Mouse (Mus musculus) stomach, adult 2 months (tissue): ENCODE data around the gene Olfr907. TPM values are rescaled to one million over a fixed set of nuclear protein-coding genes. Genes with fewer than 3 reads are reported as not detected.

Source experiments
- polyA plus RNA-seq: library from polyadenylated mRNA; depleted of rRNA; stranded (reverse); fragments of >200 nt; gene quantifications from 2 replicates; pipeline ENCODE4 v1.2.3, GENCODE M21; 2012; rRNA removed

Olfr907 gene
- polyA plus RNA-seq = not detected in 2 replicates

DNA sequence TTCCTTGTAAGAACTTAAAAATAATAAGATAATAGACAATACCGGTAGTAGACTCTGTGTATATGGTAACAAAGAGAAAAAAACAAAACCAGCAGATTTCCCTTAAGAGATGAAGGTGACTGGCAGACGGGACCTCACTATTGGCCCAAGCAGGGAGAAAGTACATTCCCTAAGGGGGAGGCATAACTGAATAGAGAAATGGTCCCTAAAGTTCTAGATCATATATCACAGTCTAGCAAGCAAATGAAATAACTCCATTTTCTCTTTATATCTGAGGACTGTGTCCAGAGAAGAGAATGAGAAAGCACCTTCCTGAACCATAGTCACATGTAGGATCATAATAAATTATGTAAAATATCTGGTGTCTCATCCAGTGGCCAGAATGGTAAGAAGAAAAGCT, at the start of gene Olfr907:
TSS of gene Olfr907 (plus strand) at position 301 of the 400 bp plus-strand sequence.

DNA sequence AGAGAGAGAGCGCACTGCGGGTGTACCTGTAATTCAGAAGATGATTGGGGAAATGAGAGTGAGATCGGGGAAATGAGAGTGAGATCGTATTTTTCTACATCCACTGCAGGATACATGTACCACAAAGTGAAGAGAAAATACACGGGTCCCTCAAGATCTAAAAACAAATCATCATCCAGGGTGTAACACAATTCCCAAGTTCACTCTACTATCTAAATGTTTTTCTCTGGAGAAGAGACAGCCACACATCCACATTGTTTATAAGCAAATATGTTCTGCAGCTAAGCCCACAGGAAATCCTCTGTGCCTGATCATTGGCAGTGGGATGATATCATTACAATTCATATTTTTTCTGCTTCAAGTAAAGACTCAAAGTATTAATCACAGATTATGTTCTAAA, 48.2 kb upstream of the Olfr907 start, which contains the start of gene Olfr902:
TSS of gene Olfr902 (plus strand) at position 301 of the 400 bp plus-strand sequence.

DNA sequence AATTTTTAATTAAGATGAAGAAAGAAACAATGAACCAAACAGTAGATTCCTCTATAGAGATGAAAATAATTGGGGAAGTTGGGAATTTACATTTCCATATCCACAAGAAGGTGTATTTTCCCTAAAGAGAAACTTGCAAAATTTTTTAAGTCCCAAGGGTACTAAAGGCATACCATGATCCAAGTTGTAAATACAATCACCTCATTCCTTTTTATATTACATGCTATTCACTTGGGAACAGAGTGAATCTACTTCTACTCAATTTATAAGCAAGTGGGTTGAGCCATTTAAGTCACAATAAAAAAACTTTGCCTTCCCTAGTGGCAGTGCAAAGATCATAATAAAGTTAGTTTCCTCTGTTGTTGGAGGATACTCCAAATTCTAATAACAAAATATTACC, 32.8 kb upstream of the Olfr907 start, which contains the start of gene Olfr904:
TSS of gene Olfr904 (plus strand) at position 301 of the 400 bp plus-strand sequence.

DNA sequence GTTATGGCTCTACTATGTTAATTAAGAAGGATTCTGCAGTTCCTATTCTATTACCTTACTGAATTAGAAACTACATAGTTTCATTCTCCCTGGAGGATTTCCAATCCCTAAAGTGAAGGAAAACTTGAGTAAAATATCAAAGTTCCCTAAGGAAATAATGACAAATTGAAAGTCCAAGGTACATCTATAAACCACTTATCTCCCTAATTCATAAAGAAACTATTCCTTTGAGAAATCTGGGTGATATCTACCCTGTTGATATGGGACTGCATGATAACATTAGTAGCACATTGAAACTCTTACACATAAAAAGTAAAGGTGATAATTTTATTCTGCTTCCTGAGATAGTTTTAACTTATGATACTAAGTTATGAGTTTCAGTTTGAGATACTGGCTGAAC, 24.8 kb upstream of the Olfr907 start, which contains the start of gene Olfr905:
TSS of gene Olfr905 (plus strand) at position 301 of the 400 bp plus-strand sequence.

DNA sequence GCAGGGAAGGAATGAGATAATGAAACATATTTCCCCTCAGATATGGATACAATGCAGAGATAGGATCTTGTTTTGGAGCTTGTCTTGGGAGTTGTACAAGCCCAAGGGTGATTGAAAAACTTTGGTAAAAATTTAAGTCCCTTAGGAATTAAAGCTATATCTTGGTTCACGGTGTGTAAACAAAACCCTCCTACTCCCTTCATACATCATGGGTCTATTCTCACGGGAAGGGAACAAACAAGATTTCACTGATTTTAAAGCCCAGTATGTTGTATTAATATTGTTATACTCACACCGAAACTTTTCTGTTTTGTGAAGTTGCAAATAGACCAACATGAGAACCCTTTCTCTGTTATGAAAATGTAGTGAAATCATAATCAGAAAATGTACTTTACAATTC, 8.8 kb upstream of the Olfr907 start, which contains the start of gene Olfr906:
TSS of gene Olfr906 (plus strand) at position 301 of the 400 bp plus-strand sequence.

DNA sequence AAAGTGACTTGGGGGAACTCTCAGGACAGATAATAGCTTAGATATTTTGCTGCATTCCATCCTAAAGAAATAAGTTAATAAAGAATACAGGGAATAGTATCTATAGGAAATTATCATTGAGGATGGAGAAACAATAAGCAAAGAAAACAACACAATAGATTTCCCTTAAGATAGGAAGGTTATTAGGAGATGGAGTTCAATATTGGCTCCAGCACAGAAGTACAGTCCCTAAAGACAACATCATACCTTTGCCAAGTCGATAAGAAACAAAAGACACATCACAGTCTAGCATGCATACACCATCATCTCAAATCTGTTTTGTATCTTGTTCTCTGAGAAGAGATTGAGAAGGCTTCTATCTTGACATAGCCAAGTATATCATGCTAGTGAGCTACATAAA, 25.7 kb downstream of the Olfr907 start, which contains the start of gene Olfr911-ps1:
TSS of gene Olfr911-ps1 (plus strand) at position 301 of the 400 bp plus-strand sequence.

DNA sequence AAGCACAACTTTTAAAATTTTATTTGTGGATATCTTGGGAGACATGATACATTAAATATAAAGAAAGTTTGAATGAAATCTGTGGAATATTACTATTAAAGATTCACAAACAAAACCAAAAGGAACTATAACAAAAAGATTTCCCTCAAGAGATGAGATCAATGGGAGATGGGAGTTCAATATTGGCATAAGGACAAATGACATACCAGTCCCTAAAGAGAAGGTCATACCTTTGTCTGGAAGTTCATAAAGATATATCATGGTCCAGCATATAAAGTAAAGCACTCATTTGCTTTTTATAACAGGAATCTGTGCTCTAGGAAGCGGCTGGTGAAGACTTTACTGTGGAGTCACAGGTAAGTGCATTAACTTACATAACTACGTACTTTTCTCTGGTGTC, 41.9 kb downstream of the Olfr907 start, which contains the start of gene Olfr910:
TSS of gene Olfr910 (plus strand) at position 301 of the 400 bp plus-strand sequence.

Other genes starting within 250 kb of the Olfr907 start
- gene Olfr143, start 243.0 kb upstream of the Olfr907 start, polyA plus RNA-seq = not detected in 2 replicates
- not detected in 2 replicates for gene Olfr895, start 227.9 kb upstream of the Olfr907 start, polyA plus RNA-seq
- not detected in 2 replicates for gene Olfr896-ps1, start 204.7 kb upstream of the Olfr907 start, polyA plus RNA-seq
- not detected in 2 replicates for gene Olfr25, start 166.7 kb upstream of the Olfr907 start, polyA plus RNA-seq
- gene Olfr898, start 147.4 kb upstream of the Olfr907 start, polyA plus RNA-seq = not detected in 2 replicates
- not detected in 2 replicates for gene Olfr250, start 128.9 kb upstream of the Olfr907 start, polyA plus RNA-seq
- gene Olfr251, start 118.7 kb upstream of the Olfr907 start, polyA plus RNA-seq = not detected in 2 replicates
- gene Olfr147, start 94.1 kb upstream of the Olfr907 start, polyA plus RNA-seq = not detected in 2 replicates
- gene Olfr901, start 66.3 kb upstream of the Olfr907 start, polyA plus RNA-seq = not detected in 2 replicates
- not detected in 2 replicates for gene Olfr902, start 48.1 kb upstream of the Olfr907 start, polyA plus RNA-seq
- not detected in 2 replicates for gene Olfr904, start 32.7 kb upstream of the Olfr907 start, polyA plus RNA-seq
- not detected in 2 replicates for gene Olfr905, start 24.7 kb upstream of the Olfr907 start, polyA plus RNA-seq
- not detected in 2 replicates for gene Olfr906, start 8.7 kb upstream of the Olfr907 start, polyA plus RNA-seq
- gene Olfr911-ps1, start 25.8 kb downstream of the Olfr907 start, polyA plus RNA-seq = not detected in 2 replicates
- not detected in 2 replicates for gene Olfr910, start 42.0 kb downstream of the Olfr907 start, polyA plus RNA-seq
- gene Olfr912, start 84.4 kb downstream of the Olfr907 start, polyA plus RNA-seq = not detected in 2 replicates
- gene Olfr913, start 97.0 kb downstream of the Olfr907 start, polyA plus RNA-seq = not detected in 2 replicates
- not detected in 2 replicates for gene Olfr914, start 109.3 kb downstream of the Olfr907 start, polyA plus RNA-seq
- gene Olfr916, start 164.1 kb downstream of the Olfr907 start, polyA plus RNA-seq = not detected in 2 replicates
- gene Olfr917, start 170.0 kb downstream of the Olfr907 start, polyA plus RNA-seq = not detected in 2 replicates
- gene Olfr918, start 178.8 kb downstream of the Olfr907 start, polyA plus RNA-seq = not detected in 2 replicates
- gene Olfr919, start 207.9 kb downstream of the Olfr907 start, polyA plus RNA-seq = not detected in 2 replicates
- gene Vwa5a, start 222.5 kb downstream of the Olfr907 start, polyA plus RNA-seq = 1.7 and 3.0 TPM in 2 replicates